Mouse (Mus musculus) kidney, adult 2 months (tissue): ENCODE results near the gene Hils1. TPM values are rescaled to one million over a fixed set of nuclear protein-coding genes. Genes with fewer than 3 reads are reported as not detected.
A peak's percentile ranks its signal among the peaks of the same experiment; 100 is the strongest.
"Not testable (repeated sequence)": the region's sequence is repeated elsewhere in the genome, so short reads cannot be mapped to it uniquely, and the experiment has no call there.

Experiments used
- DNase-seq: peaks from one replicate; pipeline ENCODE4 v3.0.0; 2021
- H3K27ac ChIP-seq: fragments of 200-500 bp; 2 replicates; pipeline ENCODE4 v1.5.1; 2012; ENCODE audit warnings: low read depth, low read length, control low read depth, inconsistent platforms; ENCODE audit not compliant: insufficient read depth
- H3K27me3 ChIP-seq: fragments of 200-500 bp; replicated peaks from 2 replicates; pipeline ENCODE4 v1.6.1; 2012; ENCODE audit warnings: mild to moderate bottlenecking, moderate library complexity, low read length, inconsistent platforms; ENCODE audit not compliant: control insufficient read depth, insufficient read depth
- H3K36me3 ChIP-seq: fragments of 200-500 bp; 2 replicates; pipeline ENCODE4 v1.6.1; 2012; ENCODE audit warnings: mild to moderate bottlenecking, moderate library complexity, low read length, inconsistent platforms; ENCODE audit not compliant: control insufficient read depth, insufficient read depth
- H3K4me1 ChIP-seq: fragments of 200-500 bp; 2 replicates; pipeline ENCODE4 v1.6.1; 2011; ENCODE audit warnings: low read length; ENCODE audit not compliant: control insufficient read depth, insufficient read depth
- H3K4me3 ChIP-seq: fragments of 200-500 bp; 2 replicates; pipeline ENCODE4 v1.5.1; 2011; ENCODE audit warnings: mild to moderate bottlenecking, low read depth, low read length, control low read depth; ENCODE audit not compliant: insufficient read depth
- CTCF ChIP-seq: fragments of 200-500 bp; conservative IDR thresholded peaks from 2 replicates; pipeline ENCODE4 v1.5.1; 2011; ENCODE audit warnings: low read depth, mild to moderate bottlenecking, control low read depth, low read length, moderate library complexity, mixed read lengths; ENCODE audit not compliant: insufficient read depth, insufficient read length
- POLR2A ChIP-seq: fragments of 200-500 bp; IDR thresholded peaks from one replicate; pipeline ENCODE4 v1.6.1; 2011; ENCODE audit warnings: low read depth, low read length, control low read depth
- WGBS: fragments of 180-500 bp; shearing (Covaris S2); methylation state at CpG from one replicate; pipeline ENCODE4 v1.1.7; 2018; 5-methylcytosine and 5-hydroxymethylcytosine counted together
- polyA plus RNA-seq: library from polyadenylated mRNA; depleted of rRNA; stranded (reverse); fragments of >200 nt; gene quantifications from 2 replicates; pipeline ENCODE4 v1.2.3, GENCODE M21; 2012

Hils1 gene
- polyA plus RNA-seq, 1 experiment = not detected

GRCm38 (mm10) chr11:95006038-95006437 lies 38.6 kb downstream of the Hils1 start:
- TF ChIP-seq POLR2A (no peak), CTCF (no peak)
- peaks cover 8% of the 10 kb centered on the region; the same call in 1 of the 2 replicates for H3K4me1 ChIP-seq
- 34% methylated on average over 4 of the region's 4 CpGs for WGBS
- no peaks in the 10 kb centered on the region for H3K36me3 ChIP-seq
- no peak for DNase-seq
- no peaks in the 10 kb centered on the region for H3K27me3 ChIP-seq
- H3K4me3 ChIP-seq = no peak overlapping the region
- H3K27ac ChIP-seq = no peak overlapping the region

DNA sequence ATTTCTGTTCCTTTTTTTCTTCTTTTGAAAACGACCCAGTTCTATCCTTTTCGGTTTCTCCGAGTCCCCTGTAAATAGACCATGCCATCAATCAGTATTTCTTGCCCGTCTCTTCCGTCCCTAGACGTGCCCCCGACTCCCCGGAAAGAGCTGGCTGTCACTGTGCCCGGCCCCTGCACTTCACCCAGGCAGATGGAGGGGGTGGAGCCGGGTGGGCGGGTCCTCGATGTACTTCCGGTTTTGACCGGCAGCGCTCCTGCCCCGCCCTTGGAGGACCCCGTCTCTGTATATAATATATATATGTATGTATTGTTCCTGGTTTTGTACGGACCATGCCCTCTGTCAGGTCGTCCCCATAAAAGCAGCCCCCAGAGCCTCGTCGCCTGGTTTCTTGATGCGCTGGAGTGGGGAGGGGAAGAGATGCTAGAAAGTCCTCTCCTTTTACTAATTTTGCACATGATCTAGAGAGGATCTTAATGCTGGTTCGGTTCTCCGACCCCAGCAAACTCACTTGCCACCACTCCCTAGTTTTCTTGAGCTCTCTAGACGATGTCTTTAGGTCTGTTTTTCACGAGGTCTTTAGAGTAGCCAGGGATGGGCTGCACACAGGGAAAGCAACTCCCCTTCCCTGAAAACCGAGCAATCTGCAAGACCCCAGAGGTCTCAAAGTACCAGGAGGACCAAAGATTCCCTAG lies 39.3 kb downstream of the Hils1 start:
- Histone ChIP-seq H3K27me3 (no peaks in the 10 kb centered on the region), H3K36me3 (no peaks in the 10 kb centered on the region), H3K4me3 (peak overlapping the region; percentile 48), H3K27ac (peak overlapping the region; percentile 7; the same call in 1 of the 2 replicates), H3K4me1 (peaks cover 8% of the 10 kb centered on the region; the same call in 1 of the 2 replicates)
- TF ChIP-seq POLR2A = no peak
- TF ChIP-seq CTCF = no peak
- 2% methylated on average over 27 of the region's 27 CpGs for WGBS
- peak; percentile 84 for DNase-seq

GRCm38 (mm10) chr11:95007418-95007817 lies 40.0 kb downstream of the Hils1 start:
- TF ChIP-seq POLR2A = no peak
- TF ChIP-seq CTCF = no peak
- Histone ChIP-seq H3K27me3 (no peaks in the 10 kb centered on the region), H3K27ac (no peak overlapping the region), H3K4me1 (peaks cover 8% of the 10 kb centered on the region; the same call in 1 of the 2 replicates), H3K36me3 (no peaks in the 10 kb centered on the region), H3K4me3 (no peak overlapping the region)
- DNase-seq = no peak
- WGBS = 37% methylated on average over 3 of the region's 3 CpGs

DNA sequence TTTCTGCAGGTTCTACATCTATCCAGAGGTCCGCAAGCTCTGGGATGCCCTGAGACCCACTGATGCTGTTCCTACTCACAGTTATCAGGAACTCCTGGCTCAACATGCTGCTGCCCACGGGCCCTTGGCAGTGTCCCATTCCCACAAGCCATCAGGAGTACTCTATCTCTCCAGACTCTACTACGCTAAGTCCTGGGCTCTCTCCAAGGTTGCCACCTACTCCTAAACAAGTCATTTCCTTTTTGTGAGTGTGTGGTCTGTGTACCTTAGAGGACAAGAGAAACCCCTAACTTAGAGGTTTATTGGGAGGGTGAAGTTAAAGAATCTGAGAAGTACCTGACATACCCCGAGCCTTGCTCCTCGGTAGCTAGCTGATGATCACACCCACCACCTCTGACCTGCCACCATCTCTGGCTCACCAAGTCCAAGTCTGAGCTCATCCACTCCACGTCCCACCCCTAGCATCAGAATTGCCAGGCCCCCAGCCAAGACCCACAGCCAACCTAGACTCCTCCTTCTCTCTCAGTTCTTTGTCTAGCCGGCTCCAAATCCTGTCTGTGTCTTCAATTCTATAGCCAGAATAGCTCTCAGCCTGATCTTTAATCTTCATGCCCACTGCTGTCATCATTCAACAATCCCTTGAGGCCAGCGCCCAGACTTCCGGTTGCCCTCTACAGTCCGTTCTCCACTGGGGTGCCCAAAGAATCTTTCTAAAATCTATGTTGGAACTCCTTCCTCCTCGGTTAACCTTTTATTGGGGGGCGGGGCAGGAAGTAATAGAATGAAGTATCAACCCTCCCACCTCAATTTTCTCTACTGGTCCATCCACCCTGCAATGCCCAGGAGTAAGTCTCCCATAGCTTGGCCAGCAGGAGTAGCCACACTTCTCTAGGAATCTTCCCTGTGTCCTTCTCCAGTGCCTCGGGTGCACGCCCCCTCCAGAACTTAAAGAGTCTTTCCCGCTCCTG lies 41.6 kb downstream of the Hils1 start:
- H3K4me1 ChIP-seq = peaks cover 8% of the 10 kb centered on the region; the same call in 1 of the 2 replicates
- TF ChIP-seq CTCF (no peak), POLR2A (no peak)
- peak overlapping the region; percentile 47 for H3K4me3 ChIP-seq
- H3K27ac ChIP-seq = peak overlapping the region; percentile 53; the same call in 1 of the 2 replicates
- no peaks in the 10 kb centered on the region for H3K27me3 ChIP-seq
- 31% methylated on average over 15 of the region's 15 CpGs for WGBS
- DNase-seq = no peak
- H3K36me3 ChIP-seq = no peaks in the 10 kb centered on the region

- 1% methylated on average over 26 of the region's 32 CpGs for WGBS
- H3K4me3 ChIP-seq = peak within 1 kb of the TSS; percentile 47
- no peaks in the 10 kb centered on the region for H3K36me3 ChIP-seq
- DNase-seq = peak; percentile 47
- H3K27me3 ChIP-seq = no peaks in the 10 kb centered on the region
- peaks cover 8% of the 10 kb centered on the region; the same call in 1 of the 2 replicates for H3K4me1 ChIP-seq
- peak within 1 kb of the TSS; percentile 53; the same call in 1 of the 2 replicates for H3K27ac ChIP-seq
- no peak for TF ChIP-seq CTCF
- no peak for TF ChIP-seq POLR2A
These were observed 42.2 kb downstream of the Hils1 start, which contains the start of gene Samd14 for GRCm38 (mm10) chr11:95009629-95010014. Gene Samd14, plus strand, starts transcription at chr11:95009879.

DNA sequence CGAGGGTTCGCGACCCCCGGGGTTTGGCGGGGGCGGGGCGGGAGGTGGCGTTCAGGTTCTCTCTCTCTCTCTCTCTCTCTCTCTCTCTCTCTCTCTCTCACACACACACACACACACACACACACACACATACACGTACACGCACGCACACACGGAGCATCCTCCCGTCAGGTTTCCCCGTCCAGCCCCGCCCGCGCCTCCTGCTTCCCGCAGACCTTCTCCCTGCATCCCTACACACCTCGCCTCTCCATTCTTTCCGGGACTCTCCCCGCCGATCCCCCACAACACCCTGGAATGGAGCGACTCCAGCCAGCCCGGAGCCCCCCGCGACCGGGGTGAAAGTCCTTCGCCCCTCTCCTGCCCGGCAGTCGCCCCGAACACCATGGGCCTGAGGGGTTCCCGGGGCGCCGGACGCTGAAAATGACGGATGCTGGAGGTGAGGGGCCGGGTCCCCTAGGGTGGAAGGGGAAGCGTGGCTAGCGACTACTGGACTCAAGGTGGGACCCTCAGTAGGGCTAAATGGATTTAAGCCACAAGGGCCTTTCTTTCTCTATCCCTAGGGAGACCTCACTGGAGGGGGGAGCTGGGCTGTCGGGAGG lies 42.8 kb downstream of the Hils1 start:
- DNase-seq = no peak
- H3K36me3 ChIP-seq = no peaks in the 10 kb centered on the region
- H3K4me1 ChIP-seq = peaks cover 8% of the 10 kb centered on the region; the same call in 1 of the 2 replicates
- no peak overlapping the region for H3K27ac ChIP-seq
- H3K27me3 ChIP-seq = no peaks in the 10 kb centered on the region
- H3K4me3 ChIP-seq = peak overlapping the region; percentile 47
- 7% methylated on average over 40 of the region's 40 CpGs for WGBS
- TF ChIP-seq CTCF = no peak

DNA sequence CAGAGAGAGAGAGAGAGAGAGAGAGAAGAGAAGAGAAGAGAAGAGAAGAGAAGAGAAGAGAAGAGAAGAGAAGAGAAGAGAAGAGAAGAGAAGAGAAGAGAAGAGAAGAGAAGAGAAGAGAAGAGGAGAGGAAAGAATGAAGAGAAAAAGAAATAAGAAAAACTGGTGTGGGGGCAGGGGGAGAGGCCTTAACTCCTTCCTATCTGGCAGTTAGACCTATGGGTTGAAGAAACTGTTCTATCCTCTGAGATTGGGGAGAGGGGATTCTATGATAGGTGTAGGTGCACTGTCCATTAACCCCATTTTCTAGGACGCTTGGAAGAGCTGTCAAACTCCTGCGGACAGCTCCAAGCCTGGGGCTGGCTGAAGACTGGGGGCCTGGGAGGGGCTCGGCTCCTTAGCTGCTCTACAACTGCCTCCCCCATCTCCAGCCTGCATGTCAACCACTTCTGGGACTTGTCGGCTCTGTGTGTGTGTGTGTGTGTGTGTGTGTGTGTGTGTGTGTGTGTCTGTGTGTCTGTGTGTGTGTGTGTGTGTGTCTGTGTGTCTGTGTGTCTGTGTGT lies 43.5 kb downstream of the Hils1 start:
- H3K27ac ChIP-seq, H3K4me1 ChIP-seq, DNase-seq, H3K27me3 ChIP-seq, H3K36me3 ChIP-seq, H3K4me3 ChIP-seq: not testable (repeated sequence)
- WGBS = 69% methylated on average over 4 of the region's 4 CpGs
